Mouse (Mus musculus): ENCODE results near the gene Pomc.
"Not testable (repeated sequence)": the region's sequence is repeated elsewhere in the genome, so short reads cannot be mapped to it uniquely, and the experiment has no call there.

The Pomc gene

DNA sequence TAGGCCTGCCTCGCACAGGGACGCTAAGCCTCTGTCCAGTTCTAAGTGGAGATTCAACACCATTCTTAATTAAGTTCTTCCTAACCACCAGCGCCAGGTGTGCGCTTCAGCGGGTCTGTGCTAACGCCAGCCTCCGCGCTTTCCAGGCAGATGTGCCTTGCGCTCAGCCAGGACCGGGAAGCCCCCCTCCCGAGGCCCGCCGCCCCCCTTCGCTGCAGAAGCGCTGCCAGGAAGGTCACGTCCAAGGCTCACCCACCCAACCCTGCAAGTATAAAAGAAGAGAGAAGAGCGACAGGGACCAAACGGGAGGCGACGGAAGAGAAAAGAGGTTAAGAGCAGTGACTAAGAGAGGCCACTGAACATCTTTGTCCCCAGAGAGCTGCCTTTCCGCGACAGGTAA is at the start of gene Pomc:
Gene Pomc, plus strand, starts transcription at position 301 of the 400 bp plus-strand sequence.
- DNase-seq, result no peak

- no peak for DNase-seq
Observed at GRCm38 (mm10) chr12:3905436-3905835, 49.3 kb upstream of the Pomc start.

GRCm38 (mm10) chr12:3906308-3906707 is 48.4 kb upstream of the Pomc start:
- DNase-seq, result no peak

DNA sequence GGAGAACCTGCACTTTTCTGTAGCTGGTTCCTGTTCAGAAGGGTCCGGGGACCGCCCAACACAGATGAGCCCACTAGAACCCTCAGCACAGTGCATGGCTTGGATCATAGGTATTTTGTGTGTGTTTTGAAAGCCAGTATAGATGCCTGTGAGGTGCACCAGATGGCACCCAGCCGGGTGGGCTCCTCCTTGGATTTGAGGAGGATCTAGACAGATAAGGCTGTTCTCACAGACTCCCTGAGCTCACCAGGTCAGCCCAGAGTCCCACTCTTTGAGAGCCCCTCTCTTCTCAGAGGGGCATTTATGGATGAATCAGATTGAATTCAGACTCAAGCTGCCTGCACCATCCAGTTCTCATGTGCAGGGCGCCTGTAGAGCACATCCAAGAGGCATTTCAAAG is 47.7 kb upstream of the Pomc start:
- no peak for DNase-seq

DNA sequence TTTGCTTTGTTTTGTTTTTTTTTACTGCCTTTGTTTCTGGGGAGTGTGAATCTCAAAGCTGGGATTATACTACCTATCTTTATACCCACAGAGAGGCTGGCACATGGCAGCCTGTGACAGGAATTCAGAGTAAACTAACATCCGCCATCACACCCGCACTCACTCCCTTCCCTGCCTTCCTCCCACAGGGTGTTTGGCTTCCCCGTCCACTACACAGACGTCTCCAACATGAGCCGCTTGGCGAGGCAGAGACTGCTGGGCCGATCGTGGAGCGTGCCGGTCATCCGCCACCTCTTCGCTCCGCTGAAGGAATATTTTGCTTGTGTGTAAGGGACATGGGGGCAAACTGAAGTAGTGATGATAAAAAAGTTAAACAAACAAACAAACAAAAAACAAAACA is 47.3 kb upstream of the Pomc start:
- no peak for DNase-seq

- no peak for DNase-seq
Observed at GRCm38 (mm10) chr12:3910466-3911093, 44.2 kb upstream of the Pomc start.

GRCm38 (mm10) chr12:3911831-3912348 is 42.9 kb upstream of the Pomc start:
- DNase-seq, result no peak

DNA sequence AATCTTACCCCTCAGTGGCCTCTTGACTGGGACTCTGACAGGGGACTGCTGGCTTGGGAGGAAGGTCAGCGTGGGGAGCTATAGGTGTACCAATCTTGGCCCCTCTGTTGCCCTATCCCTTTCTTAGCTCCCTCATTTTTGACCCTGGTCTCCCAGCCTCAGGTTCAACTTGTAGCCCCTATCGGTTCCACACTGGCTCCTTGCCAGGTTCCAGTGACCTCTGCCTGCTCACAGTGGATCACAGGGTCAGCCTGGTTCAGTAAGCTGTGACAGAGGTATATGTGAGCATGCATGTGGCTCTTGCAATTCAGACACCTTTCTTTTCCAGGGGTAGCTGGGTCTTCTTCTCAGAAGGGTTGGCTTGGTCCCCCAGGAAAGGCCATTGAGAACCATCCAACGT is 38.9 kb upstream of the Pomc start:
- DNase-seq, result no peak

- no peak for DNase-seq
Observed at GRCm38 (mm10) chr12:3917668-3918341, 36.9 kb upstream of the Pomc start.

DNA sequence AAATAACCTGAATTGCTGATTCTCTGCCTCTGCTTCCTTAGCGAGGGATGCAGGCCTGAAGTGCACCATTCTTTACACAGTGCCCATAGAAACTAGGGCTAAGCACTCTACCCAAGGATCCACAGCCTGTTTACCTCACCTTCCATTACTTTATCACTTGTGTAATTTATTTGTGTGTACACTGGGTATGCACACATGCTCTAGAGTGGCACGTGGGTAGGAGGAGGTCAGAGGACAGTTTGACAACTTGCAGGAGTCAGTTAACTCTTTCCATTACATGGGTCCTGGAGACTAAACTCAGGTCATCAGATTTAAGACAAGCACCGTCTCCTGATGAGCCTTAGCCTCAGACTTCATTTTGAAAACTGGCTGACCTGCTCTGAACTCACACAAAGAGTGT is 36.2 kb upstream of the Pomc start:
- no peak for DNase-seq

DNA sequence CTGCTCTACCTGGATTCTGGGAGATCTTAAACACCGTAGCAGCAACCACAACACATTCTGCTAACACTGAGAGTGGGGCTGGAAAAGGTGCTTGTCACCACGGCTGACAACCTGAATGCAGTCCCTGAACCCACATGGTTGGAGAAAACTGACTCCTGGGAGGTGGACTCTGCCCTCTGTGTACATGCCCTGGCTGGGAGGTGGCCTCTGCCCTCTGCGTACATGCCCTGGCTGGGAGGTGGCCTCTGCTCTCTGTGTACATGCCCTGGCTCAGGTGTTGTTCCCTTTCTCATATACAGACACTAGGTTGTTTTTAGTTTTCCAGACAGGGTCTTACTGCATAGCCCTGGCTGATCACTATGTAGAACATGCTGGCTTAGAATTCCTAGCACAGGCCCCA is 35.3 kb upstream of the Pomc start:
- no peak for DNase-seq

GRCm38 (mm10) chr12:3926127-3926526 is 28.6 kb upstream of the Pomc start:
- peak; percentile 79 to 84 for DNase-seq

GRCm38 (mm10) chr12:3928841-3929240 is 25.9 kb upstream of the Pomc start:
- DNase-seq, result no peak

GRCm38 (mm10) chr12:3930090-3930865 is 24.5 kb upstream of the Pomc start:
- DNase-seq, result not testable (repeated sequence)

GRCm38 (mm10) chr12:3942026-3942425 is 12.7 kb upstream of the Pomc start:
- no peak for DNase-seq

GRCm38 (mm10) chr12:3944454-3945073 is 10.2 kb upstream of the Pomc start:
- DNase-seq, result no peak

GRCm38 (mm10) chr12:3947503-3947902 is 7.2 kb upstream of the Pomc start:
- no peak for DNase-seq

- peak; percentile 42 for DNase-seq
Observed at GRCm38 (mm10) chr12:3955371-3955770, 620 bp downstream of the Pomc start.

DNA sequence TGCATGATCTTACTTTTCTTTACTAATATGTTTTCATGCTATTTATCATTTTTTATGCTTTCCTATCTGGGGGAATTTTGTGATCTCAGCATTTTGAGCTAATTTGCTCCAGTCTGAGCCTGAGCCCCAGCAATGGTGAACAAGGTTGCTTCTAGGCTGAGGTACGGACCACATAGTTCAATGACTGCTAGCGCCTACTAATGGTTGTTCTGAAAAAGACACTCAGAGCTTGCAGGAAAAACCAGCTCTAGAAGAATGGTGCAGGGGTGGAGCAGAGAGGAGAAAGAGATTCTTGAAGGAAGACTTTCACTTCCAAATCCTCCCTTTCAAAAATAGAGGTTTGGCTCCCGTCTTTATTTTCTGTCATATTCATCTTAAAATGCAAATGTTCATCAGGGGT is 1.6 kb downstream of the Pomc start:
- DNase-seq, result peak in 1 of 2 experiments; percentile 16

DNA sequence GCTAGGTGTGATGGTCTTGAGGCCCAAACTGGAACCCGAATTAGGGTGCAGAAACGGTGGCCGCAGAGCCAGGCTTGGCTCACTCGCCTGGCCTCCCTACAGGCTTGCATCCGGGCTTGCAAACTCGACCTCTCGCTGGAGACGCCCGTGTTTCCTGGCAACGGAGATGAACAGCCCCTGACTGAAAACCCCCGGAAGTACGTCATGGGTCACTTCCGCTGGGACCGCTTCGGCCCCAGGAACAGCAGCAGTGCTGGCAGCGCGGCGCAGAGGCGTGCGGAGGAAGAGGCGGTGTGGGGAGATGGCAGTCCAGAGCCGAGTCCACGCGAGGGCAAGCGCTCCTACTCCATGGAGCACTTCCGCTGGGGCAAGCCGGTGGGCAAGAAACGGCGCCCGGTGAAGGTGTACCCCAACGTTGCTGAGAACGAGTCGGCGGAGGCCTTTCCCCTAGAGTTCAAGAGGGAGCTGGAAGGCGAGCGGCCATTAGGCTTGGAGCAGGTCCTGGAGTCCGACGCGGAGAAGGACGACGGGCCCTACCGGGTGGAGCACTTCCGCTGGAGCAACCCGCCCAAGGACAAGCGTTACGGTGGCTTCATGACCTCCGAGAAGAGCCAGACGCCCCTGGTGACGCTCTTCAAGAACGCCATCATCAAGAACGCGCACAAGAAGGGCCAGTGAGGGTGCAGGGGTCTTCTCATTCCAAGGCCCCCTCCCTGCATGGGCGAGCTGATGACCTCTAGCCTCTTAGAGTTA is 5.2 kb downstream of the Pomc start:
- DNase-seq, result peak; percentile 90 to 91

DNA sequence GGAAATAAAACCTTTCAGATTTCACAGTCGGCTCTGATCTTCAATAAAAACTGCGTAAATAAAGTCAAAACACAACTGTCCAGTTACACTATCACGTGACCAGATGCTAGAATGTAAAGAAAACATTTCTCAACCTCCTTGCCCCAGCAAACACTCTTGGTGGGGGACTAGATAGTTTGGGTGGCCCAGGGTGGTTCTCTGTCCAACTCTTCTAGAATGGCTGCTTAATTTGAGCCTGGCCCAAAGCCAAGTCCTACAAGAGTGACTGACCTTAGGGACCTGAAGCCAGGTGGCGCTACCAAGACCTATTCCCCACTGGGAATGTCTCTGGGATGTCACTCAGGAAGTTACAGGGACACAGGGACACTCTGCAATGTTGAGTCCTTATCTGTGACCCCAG is 5.8 kb downstream of the Pomc start:
- no peak for DNase-seq

DNA sequence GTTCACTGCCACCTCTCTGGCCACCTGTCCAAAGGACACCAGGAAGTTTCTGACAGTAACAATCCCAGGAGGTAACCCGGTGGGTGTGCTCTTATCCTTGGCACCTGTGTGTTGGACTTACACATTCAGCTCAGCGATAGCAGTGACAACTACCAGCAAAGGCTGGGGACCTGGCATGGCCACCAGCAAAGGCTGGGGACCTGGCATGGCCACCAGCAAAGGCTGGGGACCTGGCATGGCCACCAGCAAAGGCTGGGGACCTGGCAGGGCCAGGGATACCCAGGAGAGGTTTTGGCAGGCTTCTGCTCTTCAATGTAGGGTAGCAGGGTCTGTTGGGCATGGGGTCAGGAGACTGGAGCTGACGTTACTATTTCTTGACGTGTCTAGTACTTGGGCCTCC is 12.4 kb downstream of the Pomc start:
- no peak for DNase-seq

DNA sequence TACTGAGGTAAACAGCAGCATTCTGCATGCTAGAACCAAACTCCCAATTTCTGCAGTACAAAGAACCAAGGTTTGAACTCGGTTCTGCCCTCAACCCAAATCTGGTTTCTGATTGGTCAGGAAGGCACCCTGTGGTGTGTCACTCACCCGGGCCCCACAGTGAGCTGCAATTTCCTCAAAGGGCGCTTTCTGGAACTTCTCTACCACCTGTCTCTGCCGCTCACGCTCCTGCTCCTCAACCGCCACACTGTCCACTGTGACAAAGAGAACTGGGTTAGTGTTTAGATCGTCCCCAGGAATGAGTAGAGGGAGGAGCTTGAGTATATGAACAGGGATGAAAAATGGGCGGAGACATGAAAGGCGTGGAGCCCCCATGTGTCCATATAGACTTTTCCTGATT is 13.6 kb downstream of the Pomc start:
- no peak for DNase-seq

All from B cell, adult 2 months (primary cell).